Mouse (Mus musculus) thymus, postnatal 4 days (tissue): ENCODE measurements at regions not wholly inside any gene's neighbourhood (a gene's known extent, or its start where the extent isn't known, plus 50 kb on each side); places are given as distances from the start of the nearest gene placed in this dataset.

ENCODE experiments used
- DNase-seq: peaks from one replicate; pipeline ENCODE4 v3.0.0; 2021

DNA sequence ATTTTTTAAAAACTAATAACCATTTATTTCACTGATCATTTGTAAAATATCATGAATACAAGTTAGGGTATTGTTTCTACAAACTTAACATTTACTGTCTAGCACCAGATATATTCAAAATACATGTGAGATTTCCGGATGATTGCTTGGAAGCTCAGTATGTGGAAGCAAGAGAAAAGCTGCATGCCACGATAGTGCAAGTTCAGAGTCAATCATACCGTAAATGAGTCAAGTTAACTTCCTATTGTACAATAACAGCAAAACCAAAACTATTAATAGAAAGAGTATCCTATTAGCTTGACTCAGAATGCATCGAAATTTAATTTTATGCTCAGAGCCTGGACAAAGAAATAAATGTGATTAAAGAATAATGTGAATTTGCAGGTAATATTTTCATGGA is 1284.6 kb upstream of the Cited2 start:
- no peak for DNase-seq

DNA sequence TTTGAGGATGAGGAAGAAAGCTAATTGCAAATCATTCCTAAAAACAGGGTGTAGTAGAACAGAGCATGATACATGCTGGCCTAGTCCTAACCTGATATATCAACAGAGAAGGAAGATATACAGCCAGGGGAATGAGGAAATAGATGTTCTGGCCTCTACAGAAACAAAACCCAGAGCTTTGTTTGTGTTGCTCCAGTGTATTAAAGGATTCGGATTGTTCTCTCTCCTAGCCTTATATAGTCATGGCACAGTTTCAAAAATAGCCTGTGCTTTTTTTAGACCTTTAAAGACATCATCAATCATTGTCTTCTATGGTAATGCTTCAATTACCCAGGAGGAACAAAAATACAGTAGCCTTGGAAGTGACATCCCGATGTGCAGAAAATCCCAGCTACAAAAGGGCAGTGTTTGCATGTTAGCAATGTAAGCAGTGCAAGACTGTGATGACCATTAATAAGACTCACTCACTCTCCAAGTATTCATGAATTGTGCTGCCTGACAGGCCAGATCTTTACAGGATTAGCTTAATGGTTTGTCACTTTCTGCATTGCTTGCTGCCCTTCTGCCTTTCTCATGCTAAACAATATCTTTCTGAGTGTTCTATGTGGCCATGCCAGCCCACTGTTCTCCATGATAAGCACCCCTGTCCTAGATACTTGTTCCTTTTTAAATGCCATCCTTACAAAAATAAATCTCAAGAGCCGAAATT is 1281.9 kb upstream of the Cited2 start:
- no peak for DNase-seq

DNA sequence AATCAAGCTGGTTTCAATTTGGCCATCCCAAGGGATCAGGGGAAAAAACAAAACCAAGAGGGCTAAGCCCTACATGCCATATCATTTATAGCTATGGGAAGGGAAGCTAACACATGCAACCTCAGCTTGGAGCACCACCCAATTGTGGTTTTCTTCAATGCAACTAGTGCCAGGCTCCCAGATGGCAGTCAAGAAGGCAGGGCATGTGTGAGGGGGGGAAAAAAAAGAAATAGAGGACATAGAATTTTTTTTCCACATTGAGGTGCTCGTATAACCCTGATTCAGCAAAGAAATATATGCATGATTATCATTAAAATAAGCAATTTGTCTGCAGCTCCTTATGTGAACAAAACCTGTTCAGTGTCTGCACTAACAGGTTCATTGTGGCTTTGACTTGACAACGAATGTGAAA is 1281.4 kb upstream of the Cited2 start:
- no peak for DNase-seq

DNA sequence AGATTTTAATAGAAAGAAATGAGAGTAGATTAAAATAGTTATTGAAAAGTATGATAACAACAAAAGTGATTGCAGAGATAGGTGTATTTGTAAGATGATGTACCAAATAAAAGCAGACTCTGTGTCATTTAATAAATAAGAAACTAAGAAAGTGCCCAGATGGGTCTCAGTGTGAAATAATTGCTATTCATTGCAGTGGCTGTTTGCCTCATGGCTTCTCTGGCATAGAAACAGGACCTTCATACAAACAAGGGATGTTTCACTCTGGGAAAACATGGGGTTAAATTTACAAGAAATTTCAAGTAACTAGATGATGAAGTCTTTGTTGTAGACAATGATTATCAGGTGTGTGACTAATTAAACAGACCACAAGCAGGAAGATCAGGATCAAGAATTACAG is 1279.1 kb upstream of the Cited2 start:
- no peak for DNase-seq

DNA sequence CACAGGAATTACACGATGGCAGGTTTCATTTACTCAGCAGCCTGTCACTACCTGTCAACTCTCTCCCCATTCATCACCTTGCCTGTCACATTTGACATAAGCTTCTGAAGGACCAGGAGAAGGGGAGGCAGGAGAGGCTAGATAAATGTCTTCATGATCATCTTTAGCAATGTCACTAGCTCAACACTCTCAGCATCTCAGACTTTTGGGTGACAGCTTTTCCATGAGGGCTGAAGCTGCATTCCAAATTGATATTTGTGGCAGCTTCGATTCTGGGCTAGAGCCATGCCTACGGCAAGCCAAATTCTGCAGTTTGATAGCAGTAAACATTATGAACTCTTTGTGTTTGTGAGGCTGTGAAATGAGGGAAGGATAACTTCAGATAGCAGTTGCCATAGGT is 1255.1 kb upstream of the Cited2 start:
- no peak for DNase-seq

DNA sequence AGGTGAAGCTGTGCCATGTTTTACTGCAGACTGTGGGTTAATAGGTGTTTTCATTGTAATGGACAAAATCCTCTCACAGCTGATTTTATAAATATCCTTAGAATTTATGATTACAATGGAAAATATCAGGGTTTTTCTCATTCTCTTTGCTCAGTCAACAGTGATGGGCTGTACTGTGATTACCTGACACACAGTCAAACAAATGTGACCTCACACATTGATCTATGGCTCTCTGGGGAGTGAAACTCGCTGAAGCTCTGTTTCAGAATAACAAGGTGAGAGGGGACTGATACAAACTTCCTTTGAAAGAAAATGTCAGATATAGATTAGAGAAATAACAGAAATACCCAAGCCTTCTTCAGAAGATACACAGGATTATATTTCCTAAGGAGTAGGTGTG is 1253.3 kb upstream of the Cited2 start:
- no peak for DNase-seq

DNA sequence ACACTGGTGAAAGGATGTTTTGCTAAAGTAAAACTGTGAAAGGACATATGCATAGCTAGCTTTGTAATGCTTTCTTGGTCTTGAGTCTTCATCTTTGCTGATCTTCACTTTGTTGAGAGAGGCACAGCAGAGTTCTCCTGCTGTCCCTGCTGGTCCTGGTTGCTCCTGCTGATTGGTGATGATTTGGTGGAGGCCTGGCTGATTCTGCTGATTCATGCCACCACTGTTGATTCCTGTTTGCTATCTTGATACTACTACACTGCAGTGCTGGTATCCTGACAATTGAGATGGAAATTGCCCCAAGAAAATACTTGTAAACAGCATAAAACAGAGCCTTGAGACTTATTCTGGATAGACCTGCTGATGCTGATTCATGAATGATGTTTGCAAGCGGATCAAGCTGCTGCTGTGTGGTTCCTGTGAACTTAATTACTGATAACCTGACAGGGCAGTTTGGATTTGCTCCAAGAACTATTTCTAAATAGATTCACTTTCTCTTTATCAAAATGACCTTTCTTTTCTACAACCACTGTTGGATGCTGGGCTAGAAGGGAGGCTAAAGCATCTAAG is 1249.0 kb upstream of the Cited2 start:
- DNase-seq = no peak

DNA sequence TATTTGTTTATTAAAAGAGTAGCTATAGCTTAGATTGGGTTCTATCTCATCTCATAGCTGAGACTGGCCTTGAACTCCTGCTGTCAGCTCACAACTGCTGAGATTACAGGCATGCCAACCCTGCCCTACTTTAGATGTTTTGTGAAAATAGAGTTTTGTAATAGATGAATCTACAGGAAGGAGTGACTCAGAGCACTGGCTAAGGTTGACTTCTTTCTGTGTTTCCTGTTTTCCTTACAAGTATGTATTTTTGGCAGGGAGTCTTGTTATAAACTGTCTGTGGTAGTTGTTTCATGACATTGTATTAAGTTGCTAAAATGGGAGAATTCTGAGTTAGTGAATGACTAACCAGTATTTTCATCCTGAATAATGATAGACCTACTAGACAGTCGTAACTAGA is 1224.4 kb upstream of the Cited2 start:
- DNase-seq = no peak

DNA sequence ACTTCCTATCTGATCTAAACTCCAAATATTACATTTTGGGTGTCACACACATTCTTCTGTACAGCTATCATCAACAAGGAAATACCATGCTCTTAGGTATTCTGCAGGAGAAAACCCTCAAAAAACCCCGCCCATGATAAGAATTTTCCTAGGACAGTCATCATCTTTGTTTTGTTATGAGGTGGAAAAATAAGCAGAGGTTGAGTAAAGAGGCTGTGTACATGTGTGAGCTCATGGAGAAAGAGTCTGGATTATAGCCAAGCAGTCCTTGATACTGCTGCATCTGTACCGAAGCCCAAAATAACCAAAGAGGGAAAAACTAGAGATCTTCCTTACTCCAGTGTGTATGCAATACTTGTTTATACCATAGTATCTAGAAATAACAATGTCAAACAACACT is 1215.3 kb upstream of the Cited2 start:
- DNase-seq = no peak

DNA sequence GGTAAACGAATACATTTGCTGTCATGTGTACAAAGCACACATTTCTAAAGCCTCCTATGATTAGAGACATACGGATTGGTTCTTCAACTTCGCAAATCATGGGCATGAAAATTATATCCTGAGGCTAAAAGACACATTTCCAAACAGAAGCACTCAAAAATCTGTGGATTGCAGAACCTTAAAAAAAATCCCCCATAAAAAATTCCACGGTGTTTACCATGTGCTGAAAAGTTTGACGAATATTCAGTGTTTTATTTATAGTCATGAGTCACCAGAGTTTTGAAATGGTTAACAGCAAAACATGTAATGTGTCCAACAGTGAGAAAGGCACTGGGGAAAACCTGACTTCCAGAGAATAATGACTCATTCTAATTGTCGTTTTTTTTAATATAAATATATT is 1214.9 kb upstream of the Cited2 start:
- no peak for DNase-seq

DNA sequence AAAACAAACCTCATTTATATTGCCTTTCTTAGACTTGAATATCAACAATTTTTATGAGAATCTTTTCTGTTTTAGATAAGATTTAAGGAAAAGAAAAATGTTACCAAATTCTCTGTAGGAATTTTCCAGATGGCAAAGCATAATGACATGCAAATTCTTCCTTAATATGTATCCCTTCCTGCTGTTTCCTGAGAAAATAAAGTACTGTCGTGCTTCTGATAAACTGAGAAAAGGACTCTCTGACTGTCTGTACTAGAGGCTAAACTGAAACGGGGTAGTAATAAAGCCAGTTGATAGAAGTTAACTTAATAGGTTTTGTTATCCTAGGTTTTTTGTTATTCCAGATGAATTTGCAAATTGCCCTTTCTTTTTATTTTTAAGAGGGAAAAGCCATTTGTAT is 1208.4 kb upstream of the Cited2 start:
- no peak for DNase-seq

DNA sequence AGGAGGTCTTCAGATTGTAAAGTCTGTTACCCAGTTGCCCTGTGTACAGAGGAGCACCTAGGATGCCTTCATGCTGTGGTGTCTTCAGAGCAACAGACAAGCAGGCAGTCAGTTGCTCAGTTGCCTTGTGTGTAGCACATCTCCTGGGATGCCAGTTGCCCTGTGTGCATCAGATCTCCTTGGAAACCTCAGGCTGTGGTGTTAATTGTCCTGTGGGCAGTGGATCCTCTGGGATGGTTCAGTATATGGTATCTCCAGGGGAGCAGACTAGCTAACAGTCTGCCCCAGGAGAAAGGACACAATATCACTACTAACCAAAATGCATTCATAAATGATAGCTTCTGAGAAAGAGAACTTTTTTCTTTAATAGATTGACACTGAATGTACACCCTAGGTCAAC is 1201.1 kb upstream of the Cited2 start:
- DNase-seq = no peak

DNA sequence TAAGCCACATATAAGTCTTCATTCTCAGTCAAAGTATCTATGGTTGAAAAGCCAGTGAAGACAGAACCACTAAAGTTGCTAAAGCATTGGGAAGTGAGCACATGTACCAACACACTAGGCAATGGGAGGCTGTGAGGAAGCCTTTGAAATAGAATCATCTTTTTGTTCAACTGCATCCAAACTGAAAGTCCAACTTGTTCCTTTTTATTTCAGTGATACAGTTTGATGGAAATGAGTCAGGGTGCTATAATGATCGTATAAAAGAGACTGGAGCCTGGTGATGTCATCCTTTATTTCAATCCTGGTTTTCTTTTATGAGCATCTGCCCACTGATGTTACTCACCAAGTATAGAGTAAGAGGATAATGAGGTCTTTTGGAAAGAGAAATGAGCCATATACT is 1198.9 kb upstream of the Cited2 start:
- DNase-seq = no peak

DNA sequence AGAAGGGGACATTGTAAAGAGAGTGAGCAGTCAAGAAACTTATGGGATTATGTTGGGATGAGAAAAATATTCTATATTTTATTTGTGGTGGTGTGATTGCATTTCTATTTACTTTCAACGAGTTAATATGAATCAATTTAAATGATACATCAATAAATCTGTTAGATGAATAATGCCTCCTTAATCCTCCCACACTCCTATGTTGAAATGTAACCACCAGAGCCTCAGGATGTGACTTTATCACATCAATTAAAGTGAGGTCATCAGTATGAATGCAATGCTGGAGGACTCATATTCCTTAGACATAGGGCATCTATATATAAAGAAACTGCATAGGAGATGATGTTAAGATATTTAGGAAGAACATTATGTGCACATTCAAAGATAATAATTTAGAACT is 1195.3 kb upstream of the Cited2 start:
- DNase-seq = no peak

DNA sequence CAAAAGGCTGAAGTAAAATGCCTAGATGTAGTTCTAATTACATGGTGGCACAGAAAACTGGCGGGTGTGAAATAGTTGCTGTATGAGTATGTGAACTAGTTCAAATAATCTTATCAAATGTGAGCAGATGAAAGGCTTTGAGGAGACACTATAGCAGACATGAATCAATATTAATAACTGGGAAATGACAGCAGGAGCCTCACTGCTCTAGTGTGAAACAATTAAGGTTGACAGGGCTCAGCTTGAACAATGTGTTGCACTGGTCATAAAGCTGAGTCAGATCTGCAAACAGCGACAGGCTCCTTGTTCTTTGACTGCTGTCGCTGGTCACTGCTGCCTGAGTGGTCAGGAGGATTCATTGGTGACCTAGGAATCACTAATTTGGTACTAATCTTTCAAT is 1185.4 kb upstream of the Cited2 start:
- DNase-seq = no peak

DNA sequence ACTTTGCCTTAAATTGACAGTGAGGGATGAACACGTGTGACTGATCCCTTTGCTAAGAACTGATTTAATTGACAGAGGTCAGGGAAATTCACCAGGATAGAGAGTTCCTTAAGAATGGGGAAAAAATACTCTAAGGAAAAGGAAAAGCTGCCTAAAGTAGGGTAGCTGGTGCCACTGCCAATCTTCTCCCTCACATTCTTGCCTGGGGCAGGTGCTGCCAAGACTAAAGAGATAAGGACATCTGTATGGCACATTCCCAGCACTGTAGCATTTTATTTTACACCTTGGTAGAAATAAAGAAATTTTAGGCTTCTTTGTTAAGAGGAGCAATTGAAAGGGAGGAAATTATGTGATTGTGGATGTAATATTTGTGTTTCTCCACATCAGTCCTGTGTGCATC is 1184.6 kb upstream of the Cited2 start:
- no peak for DNase-seq

DNA sequence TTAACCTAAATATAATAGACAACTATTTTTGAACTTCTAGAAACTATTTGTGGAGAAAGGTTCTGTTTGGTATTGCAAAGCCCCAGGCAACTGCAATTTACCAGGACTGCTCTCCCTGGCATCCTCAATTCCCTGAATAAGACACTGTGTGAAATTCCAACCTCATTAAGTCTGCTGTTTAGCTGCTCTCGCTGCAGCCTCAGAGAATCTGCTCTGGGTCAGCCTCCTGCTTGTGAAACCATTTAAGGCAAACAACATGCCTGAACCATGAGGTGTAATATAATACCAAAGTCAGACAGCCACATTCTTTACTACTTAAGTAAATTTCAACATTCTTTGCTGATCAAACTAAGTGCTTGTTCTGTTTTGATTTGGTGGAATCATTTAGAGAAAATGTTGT is 1177.6 kb upstream of the Cited2 start:
- no peak for DNase-seq

DNA sequence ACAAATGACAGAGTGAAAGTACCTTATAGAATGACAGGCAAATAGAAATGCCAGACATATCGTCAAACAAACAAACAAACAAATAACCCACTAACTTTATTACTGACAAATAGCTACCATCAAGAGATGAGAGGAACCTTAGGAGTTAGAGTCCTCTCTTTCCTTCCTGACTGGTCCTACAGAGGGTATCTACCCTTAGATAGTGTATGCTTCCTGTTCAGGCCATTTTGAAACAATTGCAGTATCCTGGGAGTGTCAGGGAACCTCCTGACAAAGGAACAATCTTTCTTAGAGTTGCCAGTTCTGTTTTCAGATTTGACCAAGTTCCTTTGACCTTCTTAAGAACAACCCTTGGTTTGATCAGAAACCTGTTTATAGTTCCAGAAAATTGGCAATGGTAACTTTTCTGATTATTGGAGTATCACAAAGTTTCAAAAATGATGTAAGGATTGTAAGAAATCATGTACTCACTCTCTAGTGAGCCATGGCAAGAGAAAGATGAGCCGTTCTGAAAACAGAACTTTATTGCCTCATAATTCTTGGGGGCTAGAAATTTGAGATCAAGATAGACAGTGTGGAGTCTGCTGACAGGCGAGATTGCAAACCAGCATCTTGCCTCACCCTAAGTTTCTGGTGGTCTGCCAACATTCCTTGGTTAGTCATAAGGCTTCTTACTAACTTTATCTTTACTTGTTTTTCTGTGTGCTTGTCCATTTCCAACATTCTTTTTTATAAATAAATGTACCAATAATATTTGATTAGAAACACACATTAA is 1170.0 kb upstream of the Cited2 start:
- no peak for DNase-seq

DNA sequence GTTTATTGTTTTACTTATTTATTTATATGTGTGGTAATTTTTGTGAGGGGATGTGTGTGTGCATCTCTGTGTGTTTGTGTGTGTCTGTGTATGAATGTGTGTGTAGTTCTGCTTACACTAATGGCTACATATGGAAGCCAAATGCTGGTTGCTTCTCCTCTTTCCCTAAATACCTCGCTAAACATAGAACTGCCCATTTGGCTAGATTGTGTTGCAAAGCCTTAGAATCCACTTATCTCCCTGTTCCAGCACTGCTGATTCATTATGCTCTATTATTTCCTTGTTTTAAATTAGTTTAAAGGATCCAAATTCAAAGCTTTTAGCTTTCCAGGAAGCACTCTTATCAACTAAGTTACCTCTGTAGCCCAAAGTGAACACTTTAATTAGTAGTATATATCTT is 1148.5 kb upstream of the Cited2 start:
- DNase-seq = no peak

DNA sequence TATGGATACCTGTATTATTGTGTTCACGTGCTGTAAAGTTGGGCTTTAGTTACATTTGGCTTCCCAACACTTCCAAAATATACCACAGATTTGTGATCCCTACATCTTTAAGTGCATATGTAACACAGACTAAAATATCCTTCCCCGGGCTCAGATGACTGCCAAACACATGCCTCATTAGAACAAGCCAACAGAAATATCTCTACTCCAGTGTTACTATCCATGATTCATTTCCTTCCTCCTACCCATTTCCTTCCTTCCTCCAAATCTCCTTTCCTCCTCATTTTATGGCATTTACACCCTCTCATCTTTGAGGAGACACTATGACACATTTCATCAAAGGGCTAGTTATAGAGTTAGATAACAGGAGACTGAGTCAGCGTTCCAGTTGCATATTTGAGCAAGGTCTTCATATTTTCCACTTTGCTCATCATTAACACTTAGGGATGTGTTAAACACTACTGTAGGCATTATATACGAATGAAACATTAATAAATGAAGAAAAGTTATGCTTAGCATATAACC is 1144.4 kb upstream of the Cited2 start:
- no peak for DNase-seq

DNA sequence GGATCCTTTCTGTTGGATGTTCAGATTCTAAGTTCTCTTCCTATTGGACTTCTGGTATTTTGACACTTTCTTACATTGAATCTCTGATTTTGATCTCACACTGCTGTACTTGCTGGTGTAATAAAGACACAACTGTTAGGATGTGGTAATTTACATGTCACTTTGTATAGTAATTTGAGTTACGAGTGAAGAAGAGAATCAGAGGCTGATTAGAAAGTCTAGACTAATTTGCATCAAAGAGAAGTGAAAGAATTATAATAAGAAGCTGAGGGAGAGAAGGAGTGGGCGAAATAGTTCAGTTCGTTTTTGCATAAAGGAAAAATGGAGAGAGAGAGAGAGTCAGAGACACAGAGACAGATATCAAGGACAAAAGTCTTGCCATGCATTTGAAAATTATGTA is 1142.8 kb upstream of the Cited2 start:
- no peak for DNase-seq

DNA sequence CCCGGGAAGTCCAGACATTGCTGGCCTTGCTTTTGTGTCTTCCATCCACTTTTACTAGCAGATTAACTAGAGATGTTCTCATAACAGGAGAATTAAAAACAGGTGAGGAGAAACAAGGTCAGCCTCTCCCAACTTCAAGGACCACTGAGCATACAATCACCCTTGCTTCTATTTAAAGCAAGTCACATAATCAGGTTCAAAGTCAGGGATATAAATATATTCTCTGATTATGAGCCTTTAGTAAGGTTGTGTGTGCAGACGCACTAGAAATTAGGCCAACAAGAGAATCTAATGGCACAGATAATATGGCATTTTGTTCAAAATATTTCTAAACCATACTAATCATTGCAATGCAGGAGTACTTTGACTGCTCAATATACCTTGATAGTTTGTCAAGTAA is 1134.2 kb upstream of the Cited2 start:
- no peak for DNase-seq

DNA sequence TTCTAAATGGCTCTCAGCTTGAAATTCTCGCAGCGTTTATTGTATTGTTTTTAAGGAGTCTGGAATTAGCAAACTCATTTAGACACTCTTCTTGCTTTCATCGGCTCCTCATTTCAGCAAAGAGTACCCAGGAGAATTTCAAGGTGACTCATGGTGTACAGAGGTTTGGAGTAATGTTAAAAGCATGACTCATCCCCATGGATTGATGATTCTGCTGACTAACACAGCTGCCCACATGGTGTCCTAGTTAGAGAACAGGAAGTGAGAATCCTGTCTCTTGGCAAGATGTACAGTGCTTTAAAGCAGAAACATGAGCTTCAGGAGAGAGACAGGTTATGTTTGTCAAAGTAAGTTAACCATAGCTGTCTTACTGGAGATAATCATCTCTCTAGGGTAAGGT is 1133.6 kb upstream of the Cited2 start:
- no peak for DNase-seq

DNA sequence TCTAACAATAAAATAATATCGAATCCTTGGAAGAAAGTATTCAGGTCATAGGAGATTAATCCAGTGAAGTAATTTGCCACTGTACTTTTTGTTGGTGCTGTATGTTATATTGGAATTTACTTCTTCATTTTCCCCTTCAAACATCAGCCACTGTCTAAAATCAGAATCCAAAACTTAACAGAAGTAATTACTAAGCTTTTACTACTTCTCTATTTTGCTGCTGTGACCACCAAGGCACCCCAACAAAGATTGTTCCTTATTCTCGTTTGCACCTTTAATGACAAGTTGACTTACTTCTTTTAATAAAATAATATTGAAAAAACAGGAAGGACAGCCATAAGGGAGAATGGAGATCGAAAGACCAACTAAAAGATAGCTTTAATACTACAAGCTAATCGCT is 1130.1 kb upstream of the Cited2 start:
- DNase-seq = no peak
